Mouse (Mus musculus): ENCODE data around the gene Rhox9. TPM values are rescaled to one million over a fixed set of nuclear protein-coding genes. Genes with fewer than 3 reads are reported as not detected.
"Not testable (repeated sequence)": the region's sequence is repeated elsewhere in the genome, so short reads cannot be mapped to it uniquely, and the experiment has no call there.

The Rhox9 gene
- polyA plus RNA-seq (2015; fragmentation: Nextera tagmentation; extraction: Ambion mirVana): not detected in 2 replicates

DNA sequence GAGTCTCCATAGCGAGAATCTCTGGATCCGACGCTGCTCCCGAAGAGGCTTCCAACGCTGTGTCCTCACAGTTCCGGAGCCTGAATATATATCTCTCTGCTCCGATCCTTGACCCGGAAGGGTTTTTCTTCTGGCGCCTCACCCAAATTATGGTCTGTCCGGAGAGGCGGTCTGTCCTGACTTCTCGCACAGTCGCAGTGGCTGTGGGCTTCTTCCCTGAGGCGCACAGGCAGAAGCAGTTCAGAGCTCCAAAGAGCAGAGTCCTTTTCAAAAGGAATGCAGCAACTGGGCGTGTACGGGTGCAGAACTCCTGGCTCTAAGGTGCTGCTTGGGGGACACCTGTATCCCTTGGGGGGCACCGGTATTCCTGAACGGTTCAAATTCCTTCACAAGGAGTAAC is at the start of gene Rhox9:
Gene Rhox9 (minus strand): TSS at position 101 of the 400 bp plus-strand sequence.
- not testable (repeated sequence) for H3K4me1 ChIP-seq; H3K4me2 ChIP-seq; ATAC-seq; H3K27ac ChIP-seq; H3K4me3 ChIP-seq; H3K36me3 ChIP-seq (ENCODE audit: poor library complexity, severe bottlenecking); H3K27me3 ChIP-seq; H3K9me3 ChIP-seq (replicated peaks); H3K9ac ChIP-seq
- 94% methylated on average over 10 of the region's 18 CpGs for WGBS

DNA sequence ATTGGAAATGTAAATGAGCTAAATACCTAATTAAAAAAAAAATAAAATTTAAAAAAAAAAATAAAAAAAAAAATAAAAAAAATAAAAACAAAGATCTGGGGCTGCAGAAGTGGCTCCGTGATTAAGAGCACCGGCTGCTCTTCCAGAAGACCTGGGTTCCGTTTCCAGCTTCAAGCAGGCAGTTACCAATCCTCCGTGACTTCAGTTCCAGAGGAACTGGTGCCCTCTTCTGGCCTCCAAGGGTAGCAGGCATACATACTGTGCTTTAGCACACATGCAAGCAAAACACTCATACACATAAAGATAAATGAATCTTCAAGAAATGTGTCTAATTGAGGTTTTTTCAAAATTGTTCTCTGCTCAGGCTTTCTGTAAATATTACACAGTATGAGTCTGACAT is 14.7 kb upstream of the Rhox9 start:
- H3K4me2 ChIP-seq: no peak overlapping the region
- no peak overlapping the region for H3K9ac ChIP-seq
- WGBS: 74% methylated on average over 4 of the region's 4 CpGs
- H3K27me3 ChIP-seq: no peaks in the 10 kb centered on the region
- H3K27ac ChIP-seq: no peak overlapping the region
- no peaks in the 10 kb centered on the region for H3K36me3 ChIP-seq (ENCODE audit: poor library complexity, severe bottlenecking)
- H3K9me3 ChIP-seq (replicated peaks): no peaks in the 10 kb centered on the region
- H3K4me1 ChIP-seq: no peaks in the 10 kb centered on the region
- no peak for ATAC-seq
- no peak overlapping the region for H3K4me3 ChIP-seq

DNA sequence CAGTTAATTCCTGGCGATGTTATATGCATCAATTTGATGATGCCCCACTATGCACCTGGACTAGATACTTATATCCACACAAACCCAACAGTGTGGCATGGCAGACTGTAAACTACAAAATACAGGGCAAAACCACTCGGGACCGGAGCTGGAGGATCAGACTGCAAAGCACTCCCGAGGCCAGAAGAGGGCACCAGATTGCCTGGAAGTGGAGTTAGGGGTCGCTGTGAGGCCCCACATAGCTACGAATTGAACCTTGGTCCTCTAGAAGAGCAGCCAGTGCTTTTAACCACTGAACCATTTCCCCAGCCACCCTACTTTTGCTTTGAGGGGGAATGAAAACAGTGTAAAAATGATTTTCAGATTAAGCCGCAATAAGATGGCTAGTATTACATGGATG is 7.0 kb upstream of the Rhox9 start:
- Histone ChIP-seq H3K4me2 (no peak overlapping the region), H3K36me3 (ENCODE audit: poor library complexity, severe bottlenecking) (no peaks in the 10 kb centered on the region), H3K27me3 (no peaks in the 10 kb centered on the region), H3K9me3 (replicated peaks) (no peaks in the 10 kb centered on the region), H3K27ac (no peak overlapping the region), H3K9ac (no peak overlapping the region), H3K4me3 (no peak overlapping the region), H3K4me1 (no peaks in the 10 kb centered on the region)
- no peak for ATAC-seq
- WGBS: 56% methylated on average over 7 of the region's 7 CpGs

DNA sequence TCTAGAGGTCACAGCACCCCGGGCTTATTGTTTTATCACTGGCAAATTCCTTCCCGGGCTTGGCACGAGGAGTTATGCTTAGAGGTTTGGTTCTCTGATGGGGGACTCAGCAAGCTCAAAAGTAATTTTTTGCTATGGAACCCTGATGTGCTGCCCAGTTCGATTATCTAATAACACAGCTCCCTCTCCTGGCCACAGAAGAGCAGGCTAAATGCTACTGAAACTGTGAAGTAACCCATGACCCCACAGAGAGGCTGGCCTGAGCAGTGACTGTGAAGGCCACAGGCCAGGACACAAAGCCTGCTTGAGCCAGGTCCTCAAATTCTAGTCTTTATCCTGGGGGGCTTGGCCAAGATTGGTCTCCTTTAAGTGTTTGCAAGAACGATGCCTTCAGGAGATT is 2.2 kb upstream of the Rhox9 start:
- Histone ChIP-seq H3K4me1 (no peaks in the 10 kb centered on the region), H3K27me3 (no peaks in the 10 kb centered on the region), H3K27ac (no peak overlapping the region), H3K4me3 (no peak overlapping the region), H3K9me3 (replicated peaks) (no peaks in the 10 kb centered on the region), H3K9ac (no peak overlapping the region), H3K36me3 (ENCODE audit: poor library complexity, severe bottlenecking) (no peaks in the 10 kb centered on the region), H3K4me2 (no peak overlapping the region)
- 75% methylated on average over 5 of the region's 5 CpGs for WGBS
- no peak for ATAC-seq

DNA sequence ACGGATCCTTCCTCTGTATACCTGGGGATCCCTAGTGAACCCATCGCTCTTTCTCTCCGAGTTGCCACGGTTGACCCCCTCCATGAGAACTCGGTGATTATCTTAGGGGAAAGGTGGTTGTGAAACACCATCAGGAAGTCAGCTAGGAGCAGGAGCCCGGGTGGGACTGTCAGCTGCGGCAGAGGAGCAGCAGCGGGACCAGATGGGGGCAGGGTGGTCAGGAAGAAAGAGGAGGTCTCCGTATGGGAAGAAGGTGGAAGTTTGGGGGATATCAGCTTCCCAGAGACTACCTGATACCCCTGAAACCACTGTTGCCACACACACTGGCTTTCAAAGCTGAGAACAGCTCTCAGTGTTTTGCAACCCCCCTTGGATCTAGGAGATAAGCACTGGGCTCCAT is 4.4 kb downstream of the Rhox9 start, which contains the start of gene Rhox7b:
Gene Rhox7b (minus strand): TSS at position 101 of the 400 bp plus-strand sequence.
- ATAC-seq; H3K27ac ChIP-seq; H3K36me3 ChIP-seq (ENCODE audit: poor library complexity, severe bottlenecking); H3K4me1 ChIP-seq; H3K4me2 ChIP-seq; H3K9ac ChIP-seq; H3K9me3 ChIP-seq (replicated peaks); H3K27me3 ChIP-seq; H3K4me3 ChIP-seq: not testable (repeated sequence)
- 87% methylated on average over 9 of the region's 9 CpGs for WGBS

DNA sequence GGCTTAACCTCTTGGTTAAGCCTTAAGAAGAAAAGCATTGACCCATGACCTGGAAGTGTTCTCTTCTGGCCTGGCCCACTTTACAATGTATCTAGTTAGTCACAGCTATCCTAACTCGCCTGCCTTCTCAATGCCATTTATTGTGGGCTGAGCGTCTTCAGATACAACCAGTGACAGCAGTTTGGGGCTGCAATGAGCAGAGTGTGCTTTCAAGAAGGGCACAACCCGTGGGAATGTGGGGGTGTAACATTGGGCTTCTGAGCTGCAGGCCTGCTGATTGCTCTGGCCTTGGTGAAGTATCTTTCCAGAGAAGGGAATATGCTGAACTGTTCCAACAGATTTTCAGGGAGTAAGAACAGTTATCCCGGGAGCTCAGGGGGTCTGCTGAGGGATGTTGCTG is 22.7 kb downstream of the Rhox9 start, which contains the start of gene Rhox8:
Gene Rhox8 (minus strand): TSS at position 101 of the 400 bp plus-strand sequence.
- H3K4me1 ChIP-seq: no peaks in the 10 kb centered on the region
- H3K4me2 ChIP-seq: no peak within 1 kb of the TSS
- no peak within 1 kb of the TSS for H3K27ac ChIP-seq
- no peaks in the 10 kb centered on the region for H3K9me3 ChIP-seq (replicated peaks)
- 81% methylated on average over 4 of the region's 4 CpGs for WGBS
- ATAC-seq: no peak
- no peak within 1 kb of the TSS for H3K9ac ChIP-seq
- H3K27me3 ChIP-seq: no peaks in the 10 kb centered on the region
- H3K4me3 ChIP-seq: no peak within 1 kb of the TSS
- H3K36me3 ChIP-seq (ENCODE audit: poor library complexity, severe bottlenecking): no peaks in the 10 kb centered on the region

DNA sequence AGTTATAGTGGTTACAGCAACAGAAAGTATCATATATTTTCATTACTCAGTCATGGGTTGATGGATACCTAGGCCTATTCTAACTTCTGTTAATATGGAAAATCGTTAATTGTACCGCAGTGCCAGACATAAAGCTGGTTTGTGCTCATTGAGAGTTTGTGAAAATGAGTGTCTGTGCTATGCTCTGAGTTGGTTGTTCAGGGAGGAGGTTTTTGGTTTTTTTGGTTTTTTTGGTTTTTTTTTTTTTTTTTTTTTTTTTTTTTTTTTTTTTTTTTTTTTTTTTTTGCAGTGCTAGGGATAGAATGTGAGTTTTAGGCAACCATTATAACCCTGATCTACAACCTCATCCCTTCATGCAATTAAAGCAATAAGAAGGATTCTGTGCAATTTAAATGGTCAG is 29.9 kb downstream of the Rhox9 start:
- no peak for ATAC-seq
- no peak overlapping the region for H3K4me2 ChIP-seq
- no peak overlapping the region for H3K27ac ChIP-seq
- H3K9me3 ChIP-seq (replicated peaks): no peaks in the 10 kb centered on the region
- no peak overlapping the region for H3K4me3 ChIP-seq
- no peaks in the 10 kb centered on the region for H3K27me3 ChIP-seq
- no peaks in the 10 kb centered on the region for H3K36me3 ChIP-seq (ENCODE audit: poor library complexity, severe bottlenecking)
- no peak overlapping the region for H3K9ac ChIP-seq
- no peaks in the 10 kb centered on the region for H3K4me1 ChIP-seq
- 97% methylated on average over 2 of the region's 2 CpGs for WGBS

Other genes with a start within 250 kb of the Rhox9 start
- not detected in 2 replicates for gene Rhox3h, start 233.0 kb downstream of the Rhox9 start, polyA plus RNA-seq (2015; fragmentation: Nextera tagmentation; extraction: Ambion mirVana)
- not detected in 2 replicates for gene Rhox2h, start 228.5 kb downstream of the Rhox9 start, polyA plus RNA-seq (2015; fragmentation: Nextera tagmentation; extraction: Ambion mirVana)
- gene Rhox5, start 96.9 kb downstream of the Rhox9 start, polyA plus RNA-seq (2015; fragmentation: Nextera tagmentation; extraction: Ambion mirVana): not detected in 2 replicates
- gene Rhox6, start 74.9 kb downstream of the Rhox9 start, polyA plus RNA-seq (2015; fragmentation: Nextera tagmentation; extraction: Ambion mirVana): not detected in 2 replicates
- gene Rhox7a, start 70.1 kb downstream of the Rhox9 start, polyA plus RNA-seq (2015; fragmentation: Nextera tagmentation; extraction: Ambion mirVana): not detected in 2 replicates
- 0.24 TPM in 1 of 2 replicates, not detected in the other for gene Rhox8, start 22.8 kb downstream of the Rhox9 start, polyA plus RNA-seq (2015; fragmentation: Nextera tagmentation; extraction: Ambion mirVana)
- gene Rhox7b, start 4.5 kb downstream of the Rhox9 start, polyA plus RNA-seq (2015; fragmentation: Nextera tagmentation; extraction: Ambion mirVana): not detected in 2 replicates
- gene Btg1-ps1, start 117.0 kb upstream of the Rhox9 start, polyA plus RNA-seq (2015; fragmentation: Nextera tagmentation; extraction: Ambion mirVana): not detected in 2 replicates
- gene Btg1-ps2, start 141.3 kb upstream of the Rhox9 start, polyA plus RNA-seq (2015; fragmentation: Nextera tagmentation; extraction: Ambion mirVana): not detected in 2 replicates
- gene Rhox10, start 164.7 kb upstream of the Rhox9 start, polyA plus RNA-seq (2015; fragmentation: Nextera tagmentation; extraction: Ambion mirVana): not detected in 2 replicates
- gene Rhox11, start 183.4 kb upstream of the Rhox9 start, polyA plus RNA-seq (2015; fragmentation: Nextera tagmentation; extraction: Ambion mirVana): not detected in 2 replicates
- not detected in 2 replicates for gene Rhox12, start 209.1 kb upstream of the Rhox9 start, polyA plus RNA-seq (2015; fragmentation: Nextera tagmentation; extraction: Ambion mirVana)
- gene Rhox13, start 219.4 kb upstream of the Rhox9 start, polyA plus RNA-seq (2015; fragmentation: Nextera tagmentation; extraction: Ambion mirVana): not detected in 2 replicates